Mouse (Mus musculus) liver, adult 2 months (tissue): Measurements from ENCODE around the gene Sall1. TPM values are rescaled to one million over a fixed set of nuclear protein-coding genes. Genes with fewer than 3 reads are reported as not detected.

Experiments used
- DNase-seq: peaks from one replicate; pipeline ENCODE4 v3.0.0-alpha.2; 2011; ENCODE audit warnings: low read depth, low spot score; ENCODE audit errors: extremely low read depth
- H3K27ac ChIP-seq: fragments of 200-500 bp; replicated peaks from 2 replicates; pipeline ENCODE4 v1.5.1; 2012; ENCODE audit warnings: low read depth, mild to moderate bottlenecking, control low read depth, inconsistent platforms, low read length; ENCODE audit not compliant: insufficient read depth
- H3K27me3 ChIP-seq: fragments of 200-500 bp; 2 replicates; pipeline ENCODE4 v1.6.1; 2012; ENCODE audit warnings: mild to moderate bottlenecking, moderate library complexity, low read length, inconsistent platforms; ENCODE audit not compliant: control insufficient read depth, insufficient read depth
- H3K36me3 ChIP-seq: fragments of 200-500 bp; 2 replicates; pipeline ENCODE4 v1.6.1; 2012; ENCODE audit warnings: low read length, inconsistent platforms; ENCODE audit not compliant: control insufficient read depth, insufficient read depth
- H3K4me1 ChIP-seq: fragments of 200-500 bp; 2 replicates; pipeline ENCODE4 v1.6.1; 2011; ENCODE audit warnings: low read length; ENCODE audit not compliant: control insufficient read depth, insufficient read depth
- H3K4me3 ChIP-seq: fragments of 200-500 bp; 2 replicates; pipeline ENCODE4 v1.5.1; 2011; ENCODE audit warnings: low read depth, mild to moderate bottlenecking, control low read depth, low read length, moderate library complexity; ENCODE audit not compliant: insufficient read depth
- H3K79me2 ChIP-seq: fragments of 200-500 bp; 2 replicates; pipeline ENCODE4 v1.6.1; 2012; ENCODE audit warnings: inconsistent platforms, mild to moderate bottlenecking, low read length, moderate library complexity; ENCODE audit not compliant: control insufficient read depth, insufficient read depth
- H3K9ac ChIP-seq: fragments of 200-500 bp; 2 replicates; pipeline ENCODE4 v1.6.1; 2012; ENCODE audit warnings: low read depth, mild to moderate bottlenecking, control low read depth, inconsistent platforms, low read length
- CTCF ChIP-seq: fragments of 200-500 bp; IDR thresholded peaks from 2 replicates; pipeline ENCODE4 v1.5.1; 2011; ENCODE audit warnings: low read depth, low read length, control low read depth
- POLR2A ChIP-seq: fragments of 200-500 bp; IDR thresholded peaks from 2 replicates; pipeline ENCODE4 v1.6.1; 2011; ENCODE audit warnings: low read length, control low read depth; ENCODE audit not compliant: insufficient read depth; ENCODE audit errors: extremely low read depth
- WGBS: fragments of 180-500 bp; shearing (Covaris S2); methylation state at CpG from one replicate; pipeline ENCODE4 v1.1.7; 2018; 5-methylcytosine and 5-hydroxymethylcytosine counted together
- polyA plus RNA-seq: library from polyadenylated mRNA; depleted of rRNA; stranded (reverse); fragments of >200 nt; gene quantifications from 2 replicates; pipeline ENCODE4 v1.2.3, GENCODE M21; 2012
- total RNA-seq: library from RNA; depleted of rRNA; stranded (reverse); fragments of >200 nt; gene quantifications from 2 replicates; pipeline ENCODE4 v1.2.3, GENCODE M21; 2014

Sall1 gene
- total and polyA plus RNA-seq, 2 experiments: 6.2 to 19.4 TPM

DNA sequence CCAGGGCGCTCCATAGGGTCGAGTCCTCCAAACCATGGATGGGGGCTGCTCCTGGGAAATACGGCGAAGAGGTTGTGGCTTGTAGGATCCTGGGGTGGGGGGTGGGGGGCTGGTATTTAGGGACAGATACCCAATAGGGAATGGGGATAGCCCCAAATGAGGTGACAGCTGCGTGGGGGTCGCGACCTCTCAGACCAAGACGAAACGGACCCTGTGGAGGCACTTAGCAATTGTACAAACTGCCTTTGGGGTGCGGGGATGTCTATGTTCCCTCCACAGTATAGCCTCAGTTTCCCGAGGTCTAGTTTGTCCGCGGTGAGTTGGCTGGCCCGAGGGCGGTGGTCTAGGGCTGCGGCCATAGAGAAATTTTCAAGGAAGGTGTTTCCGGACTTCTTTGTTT lies 1.8 kb upstream of the Sall1 start:
- Histone ChIP-seq H3K79me2 (peaks cover 2% of the 10 kb centered on the region; the same call in 1 of the 2 replicates), H3K9ac (peak overlapping the region; percentile 30; the same call in 1 of the 2 replicates), H3K27me3 (no peaks in the 10 kb centered on the region), H3K4me3 (0 out of 2 replicates have a peak overlapping the region, but pooled peaks have one; percentile 8), H3K36me3 (no peaks in the 10 kb centered on the region), H3K27ac (no peak overlapping the region), H3K4me1 (peaks cover 14% of the 10 kb centered on the region)
- 8% methylated on average over 17 of the region's 17 CpGs for WGBS
- no peak for TF ChIP-seq POLR2A
- no peak for TF ChIP-seq CTCF
- DNase-seq: no peak

DNA sequence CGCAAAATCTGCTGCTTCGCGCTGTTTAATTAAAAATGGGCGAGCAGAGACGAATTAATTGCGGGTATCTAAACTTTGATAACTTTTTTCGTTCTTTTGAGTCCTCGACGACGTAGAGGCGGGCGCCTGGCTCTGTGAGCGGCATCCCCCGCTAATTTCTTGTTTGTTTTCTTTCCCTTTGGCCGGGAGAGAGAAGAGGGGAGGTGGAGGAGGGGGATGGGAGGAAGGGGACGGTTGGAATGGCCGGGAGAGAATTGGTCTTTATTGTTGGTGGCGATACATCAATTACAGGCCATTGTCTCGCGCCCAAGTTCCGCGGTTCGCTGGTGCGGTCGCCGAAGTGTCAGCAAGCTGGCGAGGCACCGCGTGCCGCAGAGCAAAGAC lies 1.2 kb upstream of the Sall1 start:
- DNase-seq: no peak
- WGBS: 3% methylated on average over 30 of the region's 30 CpGs
- Histone ChIP-seq H3K79me2 (peaks cover 2% of the 10 kb centered on the region; the same call in 1 of the 2 replicates), H3K4me3 (peak overlapping the region; percentile 18; the same call in 1 of the 2 replicates), H3K27me3 (no peaks in the 10 kb centered on the region), H3K9ac (no peak overlapping the region), H3K4me1 (peaks cover 14% of the 10 kb centered on the region), H3K36me3 (no peaks in the 10 kb centered on the region), H3K27ac (no peak overlapping the region)
- TF ChIP-seq CTCF (no peak), POLR2A (no peak)

- H3K79me2 ChIP-seq: peaks cover 2% of the 10 kb centered on the region; the same call in 1 of the 2 replicates
- H3K4me3 ChIP-seq: no peak overlapping the region; the same call in 1 of the 2 replicates
- peaks cover 16% of the 10 kb centered on the region for H3K4me1 ChIP-seq
- no peak overlapping the region for H3K27ac ChIP-seq
- no peaks in the 10 kb centered on the region for H3K36me3 ChIP-seq
- peak; percentile 33 for DNase-seq
- no peaks in the 10 kb centered on the region for H3K27me3 ChIP-seq
- H3K9ac ChIP-seq: peak overlapping the region; percentile 14; the same call in 1 of the 2 replicates
- TF ChIP-seq CTCF: no peak
- WGBS: 3% methylated on average over 31 of the region's 31 CpGs
These were observed 702 bp upstream of the Sall1 start for GRCm38 (mm10) chr8:89044511-89045217.

- TF ChIP-seq CTCF: no peak
- TF ChIP-seq POLR2A: peak; percentile 57; the same call in 1 of the 2 replicates
- H3K9ac ChIP-seq: peak overlapping the region; percentile 72
- H3K79me2 ChIP-seq: peaks cover 2% of the 10 kb centered on the region; the same call in 1 of the 2 replicates
- under 1% methylated on average over 32 of the region's 32 CpGs for WGBS
- H3K27ac ChIP-seq: peak overlapping the region; percentile 89
- peaks cover 18% of the 10 kb centered on the region for H3K4me1 ChIP-seq
- DNase-seq: peak; percentile 79
- no peaks in the 10 kb centered on the region for H3K27me3 ChIP-seq
- peak overlapping the region; percentile 96 for H3K4me3 ChIP-seq
- H3K36me3 ChIP-seq: no peaks in the 10 kb centered on the region
These were observed 556 bp downstream of the Sall1 start for GRCm38 (mm10) chr8:89043371-89043841.

DNA sequence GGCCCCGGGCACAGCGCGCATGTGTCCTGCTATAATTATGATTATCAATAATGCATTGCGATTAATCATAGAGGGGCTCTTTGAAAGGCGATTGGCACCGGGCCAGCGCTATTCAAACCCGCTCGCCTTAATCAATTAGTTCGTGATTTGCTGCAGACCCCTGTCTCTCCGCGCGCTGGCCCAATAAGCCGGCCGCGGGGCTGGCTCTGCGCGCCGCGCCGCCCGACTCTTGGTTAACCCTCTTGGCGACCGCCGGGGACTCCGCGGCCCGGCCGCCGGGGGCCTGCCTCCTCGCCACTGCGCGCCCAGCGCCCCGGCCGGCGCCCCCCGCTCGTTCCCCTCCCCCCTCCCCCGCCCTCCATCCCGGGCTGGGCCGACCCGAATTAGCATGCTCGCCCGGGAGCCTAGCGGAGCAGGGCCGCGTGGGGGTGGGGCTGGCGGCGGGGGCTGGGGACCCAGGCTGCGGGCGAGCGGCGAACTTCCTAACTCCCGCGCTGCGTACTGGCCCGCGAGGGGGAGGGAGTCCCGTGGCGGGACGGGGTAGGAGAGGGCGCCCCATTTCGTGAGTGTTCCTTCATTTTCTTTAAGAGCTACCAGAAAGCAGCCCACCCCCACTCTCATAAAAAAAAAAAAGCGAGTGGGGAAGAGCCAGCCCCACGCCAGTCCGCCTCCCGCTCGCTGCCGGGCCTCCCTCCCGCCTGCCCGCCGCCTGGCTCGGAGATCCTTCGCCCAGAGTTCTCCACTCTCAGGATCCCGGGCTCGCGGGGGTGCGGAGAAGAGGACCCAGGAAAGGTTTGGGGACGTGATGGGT lies 1.2 kb downstream of the Sall1 start:
- H3K36me3 ChIP-seq: no peaks in the 10 kb centered on the region
- peak overlapping the region; percentile 72 for H3K9ac ChIP-seq
- H3K27ac ChIP-seq: peak overlapping the region; percentile 89
- peaks cover 2% of the 10 kb centered on the region; the same call in 1 of the 2 replicates for H3K79me2 ChIP-seq
- H3K27me3 ChIP-seq: no peaks in the 10 kb centered on the region
- peak; percentile 61 for DNase-seq
- 1% methylated on average over 75 of the region's 80 CpGs for WGBS
- TF ChIP-seq CTCF (no peak), POLR2A (no peak)
- peaks cover 19% of the 10 kb centered on the region for H3K4me1 ChIP-seq
- peak overlapping the region; percentile 96 for H3K4me3 ChIP-seq
